Mouse (Mus musculus) kidney, embryonic 14.5 days (tissue): ENCODE results near the gene Olfr106-ps. TPM values are rescaled to one million over a fixed set of nuclear protein-coding genes. Genes with fewer than 3 reads are reported as not detected.

ENCODE experiments used
- ATAC-seq: fragments of 200-750 bp; cut with Nextera tagmentation; 2 replicates; pipeline ENCODE4 v1.8.0; 2017; ENCODE audit warnings: moderate number of reproducible peaks, mild to moderate bottlenecking, moderate TSS enrichment, moderate library complexity; ENCODE audit not compliant: low FRiP score, low TSS enrichment
- H3K27ac ChIP-seq: fragments of 300-500 bp; sonication (generic); 2 replicates; pipeline ENCODE4 v1.5.1; 2014; ENCODE audit warnings: low read depth, mild to moderate bottlenecking, low read length, moderate library complexity, mixed read lengths
- H3K27me3 ChIP-seq: fragments of 300-500 bp; sonication (generic); 2 replicates; pipeline ENCODE4 v1.6.1; 2014; ENCODE audit warnings: mild to moderate bottlenecking, low read length; ENCODE audit not compliant: control insufficient read depth, insufficient read depth
- H3K36me3 ChIP-seq: fragments of 300-500 bp; sonication (generic); 2 replicates; pipeline ENCODE4 v1.6.1; 2014; ENCODE audit warnings: low read length, mixed read lengths; ENCODE audit not compliant: control insufficient read depth, insufficient read depth
- H3K4me1 ChIP-seq: fragments of 300-500 bp; sonication (generic); 2 replicates; pipeline ENCODE4 v1.6.1; 2014; ENCODE audit warnings: low read length, mixed read lengths; ENCODE audit not compliant: control insufficient read depth, insufficient read depth
- H3K4me2 ChIP-seq: fragments of 300-500 bp; sonication (generic); replicated peaks from 2 replicates; pipeline ENCODE4 v1.6.1; 2014; ENCODE audit warnings: low read depth, mild to moderate bottlenecking, low read length
- H3K4me3 ChIP-seq: fragments of 300-500 bp; sonication (generic); 2 replicates; pipeline ENCODE4 v1.5.1; 2014; ENCODE audit warnings: mild to moderate bottlenecking, low read length
- H3K9ac ChIP-seq: fragments of 300-500 bp; sonication (generic); 2 replicates; pipeline ENCODE4 v1.6.1; 2014; ENCODE audit warnings: low read depth, mild to moderate bottlenecking, low read length, moderate library complexity
- H3K9me3 ChIP-seq: fragments of 300-500 bp; sonication (generic); 2 replicates; pipeline ENCODE4 v1.6.1; 2016; ENCODE audit warnings: low read length; ENCODE audit not compliant: control insufficient read depth
- WGBS: fragments of 180-500 bp; shearing (Covaris S2); extraction: QIAGEN DNeasy Blood & Tissue Kit; methylation state at CpG from one replicate; pipeline ENCODE4 v1.1.7; 2014; 5-methylcytosine and 5-hydroxymethylcytosine counted together
- polyA plus RNA-seq: library from polyadenylated mRNA; unstranded; fragments of >200 nt; fragmentation: Nextera tagmentation; extraction: Ambion mirVana; gene quantifications from 2 replicates; pipeline ENCODE4 v1.2.1, GENCODE M21; 2014

Olfr106-ps gene
- polyA plus RNA-seq = not detected in 2 replicates

DNA sequence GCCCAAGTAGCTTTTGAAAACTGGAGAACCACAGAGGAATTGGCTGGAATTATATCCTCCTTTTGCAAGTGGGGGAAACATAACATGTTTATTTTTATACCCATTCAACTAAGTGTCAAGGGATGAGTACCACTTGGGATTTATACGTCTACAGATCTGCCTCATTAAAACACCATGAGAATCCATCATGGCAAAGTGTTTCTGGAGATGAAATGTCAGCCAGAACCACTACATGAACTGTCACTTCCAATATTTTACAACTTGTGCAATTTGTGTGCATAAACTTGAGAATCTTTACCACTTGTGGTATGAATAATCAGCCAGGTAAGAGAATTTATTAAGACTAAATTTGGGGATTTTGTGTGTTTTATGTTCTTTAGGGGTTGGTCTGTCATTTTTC lies at the start of gene Olfr106-ps:
Olfr106-ps (plus strand) TSS at position 301 of the 400 bp plus-strand sequence.
- no peak for ATAC-seq
- WGBS = 68% methylated on average over 1 of the region's 1 CpGs
- no peaks in the 10 kb centered on the region for H3K27me3 ChIP-seq

DNA sequence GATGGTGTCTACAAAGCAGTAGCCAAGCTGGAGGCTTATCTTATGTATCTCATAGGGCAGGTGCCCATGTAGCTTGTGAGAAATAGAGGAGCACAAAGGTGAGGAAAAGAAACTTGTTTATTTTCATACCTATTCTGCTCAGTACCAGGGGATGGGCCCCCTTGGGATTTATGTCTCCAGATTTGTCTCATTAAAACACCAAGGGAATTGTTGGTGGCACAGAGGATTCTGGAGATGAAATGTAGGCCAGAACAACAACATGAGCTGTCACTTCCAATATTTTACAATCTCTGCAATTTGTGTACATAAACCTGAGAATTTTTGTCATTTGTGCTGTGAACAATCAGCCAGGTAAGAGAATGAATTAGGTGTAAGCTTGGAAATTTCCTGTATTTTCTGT lies 30.9 kb upstream of the Olfr106-ps start, which contains the start of gene Olfr104-ps:
Olfr104-ps (plus strand) TSS at position 301 of the 400 bp plus-strand sequence.
- no peak within 1 kb of the TSS for H3K4me3 ChIP-seq
- H3K36me3 ChIP-seq = no peaks in the 10 kb centered on the region
- no peak within 1 kb of the TSS for H3K27ac ChIP-seq
- no peak within 1 kb of the TSS for H3K4me2 ChIP-seq
- no peak for ATAC-seq
- H3K4me1 ChIP-seq = no peaks in the 10 kb centered on the region
- no peaks in the 10 kb centered on the region for H3K9me3 ChIP-seq
- H3K9ac ChIP-seq = no peak within 1 kb of the TSS
- no peaks in the 10 kb centered on the region for H3K27me3 ChIP-seq

More for the DNA sequence above, at the start of gene Olfr106-ps:
- H3K27ac ChIP-seq = no peak within 1 kb of the TSS
- H3K36me3 ChIP-seq = no peaks in the 10 kb centered on the region
- no peaks in the 10 kb centered on the region for H3K9me3 ChIP-seq
- no peak within 1 kb of the TSS for H3K4me3 ChIP-seq
- no peak within 1 kb of the TSS for H3K4me2 ChIP-seq
- H3K9ac ChIP-seq = no peak within 1 kb of the TSS
- H3K4me1 ChIP-seq = no peaks in the 10 kb centered on the region

DNA sequence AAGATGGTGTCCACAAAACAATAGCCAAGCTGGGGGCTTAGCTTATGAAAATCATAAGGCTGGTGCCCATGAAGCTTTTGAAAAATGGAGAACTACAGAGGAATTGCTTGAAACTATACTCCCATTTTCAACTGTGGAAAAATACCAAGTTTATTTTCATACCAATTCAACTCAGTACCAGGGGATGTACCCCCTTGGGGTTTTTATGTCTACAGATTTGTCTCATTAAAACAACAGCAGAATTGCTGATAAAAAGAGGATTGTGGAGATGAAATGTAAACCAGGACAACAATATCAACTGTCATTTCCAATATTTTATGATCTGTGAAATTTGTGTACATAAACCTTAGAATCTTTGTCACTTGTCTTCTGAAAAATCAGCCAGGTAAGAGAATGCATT lies 11.5 kb upstream of the Olfr106-ps start, which contains the start of gene Olfr105-ps:
Olfr105-ps (plus strand) TSS at position 301 of the 400 bp plus-strand sequence.
- Histone ChIP-seq H3K4me1 (no peaks in the 10 kb centered on the region), H3K27me3 (no peaks in the 10 kb centered on the region), H3K27ac (no peak within 1 kb of the TSS), H3K9me3 (no peaks in the 10 kb centered on the region), H3K4me2 (no peak within 1 kb of the TSS), H3K9ac (no peak within 1 kb of the TSS), H3K36me3 (no peaks in the 10 kb centered on the region), H3K4me3 (no peak within 1 kb of the TSS)
- no peak for ATAC-seq

DNA sequence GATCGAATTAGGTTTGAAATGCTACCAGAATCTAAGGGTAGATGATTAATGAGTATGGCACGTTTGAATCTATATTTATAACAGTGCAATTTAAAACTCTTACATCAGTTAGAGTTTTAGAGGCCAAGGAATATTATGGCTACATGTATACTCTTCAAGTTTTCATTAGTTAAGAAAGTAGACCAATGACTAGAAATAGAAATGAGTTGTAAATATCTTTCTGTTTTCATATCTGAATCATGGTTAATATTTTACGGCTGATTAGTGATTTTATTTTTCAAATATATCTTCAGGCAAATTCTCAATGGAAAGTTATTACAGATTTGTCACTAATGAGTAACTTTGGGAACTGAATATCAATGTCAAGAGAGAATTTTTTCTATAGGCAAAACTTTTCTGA lies 8.7 kb downstream of the Olfr106-ps start, which contains the start of gene Olfr107:
Olfr107 (plus strand) TSS at position 301 of the 400 bp plus-strand sequence.
- Histone ChIP-seq H3K36me3 (no peaks in the 10 kb centered on the region), H3K4me3 (no peak within 1 kb of the TSS), H3K27me3 (no peaks in the 10 kb centered on the region), H3K9me3 (no peaks in the 10 kb centered on the region), H3K4me1 (no peaks in the 10 kb centered on the region), H3K27ac (no peak within 1 kb of the TSS), H3K9ac (no peak within 1 kb of the TSS), H3K4me2 (no peak within 1 kb of the TSS)
- ATAC-seq = no peak
- 83% methylated on average over 3 of the region's 3 CpGs for WGBS

DNA sequence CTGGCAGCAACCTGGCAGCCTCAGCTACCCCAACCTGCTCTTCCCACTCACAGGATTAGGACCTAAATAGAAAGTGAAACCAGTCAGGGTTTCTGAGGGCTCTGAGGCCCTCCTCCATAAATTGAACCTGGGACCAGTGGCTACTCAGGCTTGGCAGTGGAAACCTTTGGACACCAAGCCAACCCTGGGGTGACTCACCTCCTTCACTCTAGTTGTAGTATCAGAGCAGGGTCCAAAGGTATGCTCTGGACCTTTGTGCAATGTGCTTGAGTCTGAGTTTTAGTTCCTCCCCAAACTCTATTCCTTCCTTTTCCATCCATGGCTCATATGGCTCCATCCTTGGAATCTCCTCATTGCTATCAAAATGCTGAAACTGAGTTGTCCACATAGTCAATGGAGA lies 23.2 kb downstream of the Olfr106-ps start:
- Histone ChIP-seq H3K27me3 (no peaks in the 10 kb centered on the region), H3K9ac (no peak overlapping the region), H3K36me3 (no peaks in the 10 kb centered on the region), H3K4me1 (no peaks in the 10 kb centered on the region), H3K4me2 (no peak overlapping the region), H3K9me3 (no peaks in the 10 kb centered on the region; the same call in 1 of the 2 replicates), H3K27ac (no peak overlapping the region), H3K4me3 (no peak overlapping the region)
- no peak for ATAC-seq

DNA sequence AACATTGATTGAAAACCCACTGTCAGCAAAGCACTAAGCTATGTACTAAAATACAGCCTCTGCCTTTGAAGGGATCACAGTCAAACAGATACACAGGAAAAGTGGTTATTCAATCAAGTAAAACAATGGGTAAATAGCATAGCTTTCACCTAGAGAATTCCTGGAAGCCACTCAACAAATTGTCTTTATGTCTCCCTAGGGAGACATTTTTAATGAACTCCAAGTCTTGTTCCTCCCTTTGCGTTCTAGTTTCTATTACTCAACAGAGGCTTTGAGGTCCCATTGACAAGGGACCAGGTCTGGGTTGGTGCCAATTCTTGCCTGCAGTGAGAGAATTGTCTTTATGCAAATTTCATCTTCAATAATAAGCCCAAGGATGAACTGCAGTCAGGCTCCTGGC lies 55.0 kb downstream of the Olfr106-ps start, which contains the start of gene Olfr108:
Olfr108 (plus strand) TSS at position 301 of the 400 bp plus-strand sequence.
- no peaks in the 10 kb centered on the region for H3K27me3 ChIP-seq
- no peak within 1 kb of the TSS for H3K9ac ChIP-seq
- no peak within 1 kb of the TSS for H3K4me3 ChIP-seq
- no peaks in the 10 kb centered on the region for H3K9me3 ChIP-seq
- 73% methylated on average over 1 of the region's 1 CpGs for WGBS
- no peak for ATAC-seq
- no peak within 1 kb of the TSS for H3K27ac ChIP-seq
- H3K4me1 ChIP-seq = no peaks in the 10 kb centered on the region
- no peaks in the 10 kb centered on the region for H3K36me3 ChIP-seq
- no peak within 1 kb of the TSS for H3K4me2 ChIP-seq

Other genes with a start within 250 kb of the Olfr106-ps start
- not detected in 2 replicates for gene Olfr93, start 228.9 kb upstream of the Olfr106-ps start, polyA plus RNA-seq
- not detected in 2 replicates for gene Ubd, start 196.5 kb upstream of the Olfr106-ps start, polyA plus RNA-seq
- gene Olfr94, start 189.4 kb upstream of the Olfr106-ps start, polyA plus RNA-seq = not detected in 2 replicates
- gene Olfr95, start 177.3 kb upstream of the Olfr106-ps start, polyA plus RNA-seq = not detected in 2 replicates
- not detected in 2 replicates for gene Olfr96, start 170.2 kb upstream of the Olfr106-ps start, polyA plus RNA-seq
- gene Olfr97, start 153.1 kb upstream of the Olfr106-ps start, polyA plus RNA-seq = not detected in 2 replicates
- gene Olfr98, start 126.6 kb upstream of the Olfr106-ps start, polyA plus RNA-seq = not detected in 2 replicates
- 1.1 and 1.3 TPM in 2 replicates for gene H2-M3, start 120.2 kb upstream of the Olfr106-ps start, polyA plus RNA-seq
- not detected in 2 replicates for gene Olfr99, start 106.9 kb upstream of the Olfr106-ps start, polyA plus RNA-seq
- gene Olfr101, start 86.1 kb upstream of the Olfr106-ps start, polyA plus RNA-seq = not detected in 2 replicates
- not detected in 2 replicates for gene Olfr102, start 73.3 kb upstream of the Olfr106-ps start, polyA plus RNA-seq
- not detected in 2 replicates for gene Olfr103, start 50.7 kb upstream of the Olfr106-ps start, polyA plus RNA-seq
- not detected in 2 replicates for gene Olfr104-ps, start 30.8 kb upstream of the Olfr106-ps start, polyA plus RNA-seq
- gene Olfr105-ps, start 11.4 kb upstream of the Olfr106-ps start, polyA plus RNA-seq = not detected in 2 replicates
- gene Olfr107, start 8.8 kb downstream of the Olfr106-ps start, polyA plus RNA-seq = not detected in 2 replicates
- gene Olfr108, start 55.1 kb downstream of the Olfr106-ps start, polyA plus RNA-seq = not detected in 2 replicates
- not detected in 2 replicates for gene Olfr109, start 68.5 kb downstream of the Olfr106-ps start, polyA plus RNA-seq
- not detected in 2 replicates for gene H2-M2, start 93.2 kb downstream of the Olfr106-ps start, polyA plus RNA-seq
- not detected in 2 replicates for gene Olfr110, start 102.1 kb downstream of the Olfr106-ps start, polyA plus RNA-seq
- gene Olfr111, start 117.6 kb downstream of the Olfr106-ps start, polyA plus RNA-seq = not detected in 2 replicates
- gene Olfr112, start 179.1 kb downstream of the Olfr106-ps start, polyA plus RNA-seq = not detected in 2 replicates
- not detected in 2 replicates for gene Olfr113, start 187.3 kb downstream of the Olfr106-ps start, polyA plus RNA-seq
- not detected in 2 replicates for gene Olfr114, start 202.3 kb downstream of the Olfr106-ps start, polyA plus RNA-seq
- not detected in 2 replicates for gene Olfr115, start 236.7 kb downstream of the Olfr106-ps start, polyA plus RNA-seq
- gene Olfr116, start 236.8 kb downstream of the Olfr106-ps start, polyA plus RNA-seq = not detected in 2 replicates